Mouse (Mus musculus): ENCODE measurements around the gene Pitpnm2.

GRCm38 (mm10) chr5:124077241-124077640 lies 172.3 kb downstream of the Pitpnm2 start:
- TF ChIP-seq CTCF (IDR thresholded peaks at IDR 0.05) = no peak
- no peak for TF ChIP-seq EP300 (IDR thresholded peaks at IDR 0.05; ENCODE audit: insufficient read depth, low read depth, low read length)
- TF ChIP-seq POLR2A (IDR thresholded peaks at IDR 0.05; ENCODE audit: insufficient read depth, low read depth, low read length) = no peak
